Mouse (Mus musculus): ENCODE results near the gene Arhgef28. TPM values are rescaled to one million over a fixed set of nuclear protein-coding genes. Genes with fewer than 3 reads are reported as not detected.

Arhgef28 gene
- polyA plus RNA-seq, 1 experiment from 2014 or later, result 14.2 TPM

GRCm38 (mm10) chr13:97941099-97941498, 265.1 kb downstream of the Arhgef28 start:
- peak; percentile 26 for ATAC-seq
- no peak overlapping the region for H3K9ac ChIP-seq (ENCODE audit: low read depth, low read length)
- WGBS, result 61% methylated on average over 6 of the region's 6 CpGs

GRCm38 (mm10) chr13:97939433-97940160, 266.6 kb downstream of the Arhgef28 start:
- no peak overlapping the region for H3K27ac ChIP-seq (ENCODE audit: low read length)
- no peaks in the 10 kb centered on the region for H3K9me3 ChIP-seq (ENCODE audit: control insufficient read depth, low read length)
- H3K4me1 ChIP-seq (ENCODE audit: control insufficient read depth, insufficient read depth, low read length), result no peaks in the 10 kb centered on the region
- H3K27me3 ChIP-seq (replicated peaks; ENCODE audit: control insufficient read depth, insufficient read depth, low read length), result no peaks in the 10 kb centered on the region
- ATAC-seq, result peak; percentile 41; the same call in 1 of the 2 replicates
- no peak overlapping the region for H3K4me2 ChIP-seq (ENCODE audit: low read depth, low read length)
- H3K36me3 ChIP-seq (ENCODE audit: control insufficient read depth, insufficient read depth, low read length), result no peaks in the 10 kb centered on the region
- H3K9ac ChIP-seq (ENCODE audit: low read depth, low read length), result no peak overlapping the region
- no peak overlapping the region for H3K4me3 ChIP-seq (ENCODE audit: low read length)
- 67% methylated on average over 15 of the region's 15 CpGs for WGBS

More at GRCm38 (mm10) chr13:97941099-97941498, 265.1 kb downstream of the Arhgef28 start:
- Histone ChIP-seq H3K4me2 (ENCODE audit: low read depth, low read length) (no peak overlapping the region), H3K4me3 (ENCODE audit: low read length) (no peak overlapping the region), H3K36me3 (ENCODE audit: control insufficient read depth, insufficient read depth, low read length) (no peaks in the 10 kb centered on the region), H3K27ac (ENCODE audit: low read length) (no peak overlapping the region), H3K27me3 (replicated peaks; ENCODE audit: control insufficient read depth, insufficient read depth, low read length) (no peaks in the 10 kb centered on the region), H3K4me1 (ENCODE audit: control insufficient read depth, insufficient read depth, low read length) (no peaks in the 10 kb centered on the region), H3K9me3 (ENCODE audit: control insufficient read depth, low read length) (no peaks in the 10 kb centered on the region)

- 33% methylated on average over 18 of the region's 18 CpGs for WGBS
These were observed 267.5 kb downstream of the Arhgef28 start for GRCm38 (mm10) chr13:97938596-97939297.

GRCm38 (mm10) chr13:97937919-97938318, 268.3 kb downstream of the Arhgef28 start:
- H3K9me3 ChIP-seq (ENCODE audit: control insufficient read depth, low read length), result no peaks in the 10 kb centered on the region
- no peak overlapping the region for H3K27ac ChIP-seq (ENCODE audit: low read length)
- H3K36me3 ChIP-seq (ENCODE audit: control insufficient read depth, insufficient read depth, low read length), result no peaks in the 10 kb centered on the region
- no peak overlapping the region for H3K9ac ChIP-seq (ENCODE audit: low read depth, low read length)
- no peak overlapping the region for H3K4me3 ChIP-seq (ENCODE audit: low read length)
- ATAC-seq, result no peak
- H3K4me1 ChIP-seq (ENCODE audit: control insufficient read depth, insufficient read depth, low read length), result no peaks in the 10 kb centered on the region
- H3K27me3 ChIP-seq (replicated peaks; ENCODE audit: control insufficient read depth, insufficient read depth, low read length), result no peaks in the 10 kb centered on the region
- 19% methylated on average over 7 of the region's 7 CpGs for WGBS
- no peak overlapping the region for H3K4me2 ChIP-seq (ENCODE audit: low read depth, low read length)

More at GRCm38 (mm10) chr13:97938596-97939297, 267.5 kb downstream of the Arhgef28 start:
- Histone ChIP-seq H3K4me2 (ENCODE audit: low read depth, low read length) (no peak overlapping the region), H3K36me3 (ENCODE audit: control insufficient read depth, insufficient read depth, low read length) (no peaks in the 10 kb centered on the region), H3K9ac (ENCODE audit: low read depth, low read length) (no peak overlapping the region), H3K4me1 (ENCODE audit: control insufficient read depth, insufficient read depth, low read length) (no peaks in the 10 kb centered on the region), H3K27ac (ENCODE audit: low read length) (no peak overlapping the region), H3K9me3 (ENCODE audit: control insufficient read depth, low read length) (no peaks in the 10 kb centered on the region), H3K4me3 (ENCODE audit: low read length) (no peak overlapping the region), H3K27me3 (replicated peaks; ENCODE audit: control insufficient read depth, insufficient read depth, low read length) (no peaks in the 10 kb centered on the region)
- ATAC-seq, result peak; percentile 79

- WGBS, result 13% methylated on average over 8 of the region's 8 CpGs
- Histone ChIP-seq H3K4me1 (ENCODE audit: control insufficient read depth, insufficient read depth, low read length) (peaks cover 11% of the 10 kb centered on the region), H3K36me3 (ENCODE audit: control insufficient read depth, insufficient read depth, low read length) (no peaks in the 10 kb centered on the region), H3K4me3 (ENCODE audit: low read length) (0 out of 2 replicates have a peak overlapping the region, but pooled peaks have one; percentile 9), H3K9me3 (ENCODE audit: control insufficient read depth, low read length) (no peaks in the 10 kb centered on the region), H3K9ac (ENCODE audit: low read depth, low read length) (no peak overlapping the region), H3K27me3 (replicated peaks; ENCODE audit: control insufficient read depth, insufficient read depth, low read length) (no peaks in the 10 kb centered on the region), H3K27ac (ENCODE audit: low read length) (no peak overlapping the region), H3K4me2 (ENCODE audit: low read depth, low read length) (peak overlapping the region; percentile 29; the same call in 1 of the 2 replicates)
- ATAC-seq, result 0 out of 2 replicates have a peak, but pooled peaks have one; percentile 50
These were observed 278.1 kb downstream of the Arhgef28 start for GRCm38 (mm10) chr13:97928135-97928497.

GRCm38 (mm10) chr13:97927376-97928134, 278.7 kb downstream of the Arhgef28 start:
- Histone ChIP-seq H3K36me3 (ENCODE audit: control insufficient read depth, insufficient read depth, low read length) (no peaks in the 10 kb centered on the region), H3K4me2 (ENCODE audit: low read depth, low read length) (0 out of 2 replicates have a peak overlapping the region, but pooled peaks have one; percentile 29), H3K27me3 (replicated peaks; ENCODE audit: control insufficient read depth, insufficient read depth, low read length) (no peaks in the 10 kb centered on the region), H3K4me3 (ENCODE audit: low read length) (0 out of 2 replicates have a peak overlapping the region, but pooled peaks have one; percentile 9), H3K27ac (ENCODE audit: low read length) (no peak overlapping the region), H3K9me3 (ENCODE audit: control insufficient read depth, low read length) (no peaks in the 10 kb centered on the region), H3K4me1 (ENCODE audit: control insufficient read depth, insufficient read depth, low read length) (peaks cover 11% of the 10 kb centered on the region), H3K9ac (ENCODE audit: low read depth, low read length) (no peak overlapping the region)
- no peak for ATAC-seq
- WGBS, result 31% methylated on average over 14 of the region's 14 CpGs

GRCm38 (mm10) chr13:97926371-97926770, 279.9 kb downstream of the Arhgef28 start:
- Histone ChIP-seq H3K4me2 (ENCODE audit: low read depth, low read length) (no peak overlapping the region), H3K4me3 (ENCODE audit: low read length) (no peak overlapping the region), H3K27ac (ENCODE audit: low read length) (no peak overlapping the region), H3K9ac (ENCODE audit: low read depth, low read length) (no peak overlapping the region), H3K27me3 (replicated peaks; ENCODE audit: control insufficient read depth, insufficient read depth, low read length) (no peaks in the 10 kb centered on the region), H3K4me1 (ENCODE audit: control insufficient read depth, insufficient read depth, low read length) (peaks cover 11% of the 10 kb centered on the region), H3K36me3 (ENCODE audit: control insufficient read depth, insufficient read depth, low read length) (no peaks in the 10 kb centered on the region), H3K9me3 (ENCODE audit: control insufficient read depth, low read length) (no peaks in the 10 kb centered on the region)
- WGBS, result 82% methylated on average over 10 of the region's 10 CpGs
- ATAC-seq, result no peak

GRCm38 (mm10) chr13:97923009-97923408, 283.2 kb downstream of the Arhgef28 start:
- WGBS, result 93% methylated on average over 5 of the region's 5 CpGs
- ATAC-seq, result no peak
- no peaks in the 10 kb centered on the region for H3K27me3 ChIP-seq (replicated peaks; ENCODE audit: control insufficient read depth, insufficient read depth, low read length)
- no peaks in the 10 kb centered on the region for H3K36me3 ChIP-seq (ENCODE audit: control insufficient read depth, insufficient read depth, low read length)
- no peak overlapping the region for H3K27ac ChIP-seq (ENCODE audit: low read length)
- H3K4me3 ChIP-seq (ENCODE audit: low read length), result no peak overlapping the region
- peaks cover 4% of the 10 kb centered on the region; the same call in 1 of the 2 replicates for H3K4me1 ChIP-seq (ENCODE audit: control insufficient read depth, insufficient read depth, low read length)
- no peaks in the 10 kb centered on the region for H3K9me3 ChIP-seq (ENCODE audit: control insufficient read depth, low read length)
- no peak overlapping the region for H3K9ac ChIP-seq (ENCODE audit: low read depth, low read length)
- H3K4me2 ChIP-seq (ENCODE audit: low read depth, low read length), result no peak overlapping the region

GRCm38 (mm10) chr13:97919590-97919989, 286.6 kb downstream of the Arhgef28 start:
- H3K27me3 ChIP-seq (replicated peaks; ENCODE audit: control insufficient read depth, insufficient read depth, low read length), result no peaks in the 10 kb centered on the region
- no peak for ATAC-seq
- no peak overlapping the region for H3K4me2 ChIP-seq (ENCODE audit: low read depth, low read length)
- H3K27ac ChIP-seq (ENCODE audit: low read length), result no peak overlapping the region
- no peaks in the 10 kb centered on the region for H3K9me3 ChIP-seq (ENCODE audit: control insufficient read depth, low read length)
- no peak overlapping the region for H3K9ac ChIP-seq (ENCODE audit: low read depth, low read length)
- no peak overlapping the region for H3K4me3 ChIP-seq (ENCODE audit: low read length)
- H3K36me3 ChIP-seq (ENCODE audit: control insufficient read depth, insufficient read depth, low read length), result no peaks in the 10 kb centered on the region
- H3K4me1 ChIP-seq (ENCODE audit: control insufficient read depth, insufficient read depth, low read length), result no peaks in the 10 kb centered on the region
- 47% methylated on average over 8 of the region's 8 CpGs for WGBS
